Mouse (Mus musculus): ENCODE data around the gene Braf. TPM values are rescaled to one million over a fixed set of nuclear protein-coding genes. Genes with fewer than 3 reads are reported as not detected.
"Not testable (repeated sequence)": the region's sequence is repeated elsewhere in the genome, so short reads cannot be mapped to it uniquely, and the experiment has no call there.

The Braf gene
- total RNA-seq (2021): 100 to 1,000 TPM; 107 to 121 TPM

GRCm38 (mm10) chr6:39724866-39725711 lies at the start of gene Braf:
Gene Braf (minus strand): TSS chr6:39725463.
- DNase-seq (ENCODE audit: extremely low spot score in 1 of 2, low spot score in 1 of 2): peak; percentile 76 to 78

GRCm38 (mm10) chr6:39775029-39775428 lies 49.8 kb upstream of the Braf start:
- DNase-seq (ENCODE audit: extremely low spot score in 1 of 2, low spot score in 1 of 2): no peak

GRCm38 (mm10) chr6:39757229-39757628 lies 32.0 kb upstream of the Braf start:
- no peak for DNase-seq (ENCODE audit: extremely low spot score in 1 of 2, low spot score in 1 of 2)

GRCm38 (mm10) chr6:39749881-39750280 lies 24.6 kb upstream of the Braf start:
- no peak for DNase-seq (ENCODE audit: extremely low spot score in 1 of 2, low spot score in 1 of 2)

GRCm38 (mm10) chr6:39747094-39747493 lies 21.8 kb upstream of the Braf start:
- no peak for DNase-seq (ENCODE audit: extremely low spot score in 1 of 2, low spot score in 1 of 2)

GRCm38 (mm10) chr6:39745456-39745855 lies 20.2 kb upstream of the Braf start:
- DNase-seq (ENCODE audit: extremely low spot score in 1 of 2, low spot score in 1 of 2): no peak

GRCm38 (mm10) chr6:39739698-39740097 lies 14.4 kb upstream of the Braf start:
- DNase-seq (ENCODE audit: extremely low spot score in 1 of 2, low spot score in 1 of 2): not testable (repeated sequence)

- no peak for DNase-seq (ENCODE audit: extremely low spot score in 1 of 2, low spot score in 1 of 2)
Measured at GRCm38 (mm10) chr6:39728095-39728494, 2.8 kb upstream of the Braf start.

- DNase-seq (ENCODE audit: extremely low spot score in 1 of 2, low spot score in 1 of 2): no peak
Measured at GRCm38 (mm10) chr6:39726149-39726548, 886 bp upstream of the Braf start.

GRCm38 (mm10) chr6:39724542-39724865 lies 759 bp downstream of the Braf start:
- DNase-seq (ENCODE audit: extremely low spot score in 1 of 2, low spot score in 1 of 2): peak in 1 of 2 experiments; percentile 22

GRCm38 (mm10) chr6:39724071-39724470 lies 1.2 kb downstream of the Braf start:
- DNase-seq (ENCODE audit: extremely low spot score in 1 of 2, low spot score in 1 of 2): no peak

- no peak for DNase-seq (ENCODE audit: extremely low spot score in 1 of 2, low spot score in 1 of 2)
Measured at GRCm38 (mm10) chr6:39718567-39718966, 6.7 kb downstream of the Braf start.

GRCm38 (mm10) chr6:39717049-39717448 lies 8.2 kb downstream of the Braf start:
- no peak for DNase-seq (ENCODE audit: extremely low spot score in 1 of 2, low spot score in 1 of 2)

GRCm38 (mm10) chr6:39714341-39714740 lies 10.9 kb downstream of the Braf start:
- no peak for DNase-seq (ENCODE audit: extremely low spot score in 1 of 2, low spot score in 1 of 2)

GRCm38 (mm10) chr6:39713399-39713798 lies 11.9 kb downstream of the Braf start:
- DNase-seq (ENCODE audit: extremely low spot score in 1 of 2, low spot score in 1 of 2): no peak

GRCm38 (mm10) chr6:39705625-39706024 lies 19.6 kb downstream of the Braf start:
- DNase-seq (ENCODE audit: extremely low spot score in 1 of 2, low spot score in 1 of 2): no peak

- DNase-seq (ENCODE audit: extremely low spot score in 1 of 2, low spot score in 1 of 2): no peak
Measured at GRCm38 (mm10) chr6:39693126-39693525, 32.1 kb downstream of the Braf start.

- DNase-seq (ENCODE audit: extremely low spot score in 1 of 2, low spot score in 1 of 2): not testable (repeated sequence)
Measured at GRCm38 (mm10) chr6:39686839-39687238, 38.4 kb downstream of the Braf start.

GRCm38 (mm10) chr6:39681795-39682194 lies 43.5 kb downstream of the Braf start:
- no peak for DNase-seq (ENCODE audit: extremely low spot score in 1 of 2, low spot score in 1 of 2)

- no peak for DNase-seq (ENCODE audit: extremely low spot score in 1 of 2, low spot score in 1 of 2)
Measured at GRCm38 (mm10) chr6:39680524-39680923, 44.7 kb downstream of the Braf start.

GRCm38 (mm10) chr6:39678241-39678640 lies 47.0 kb downstream of the Braf start:
- DNase-seq (ENCODE audit: extremely low spot score in 1 of 2, low spot score in 1 of 2): no peak

- DNase-seq (ENCODE audit: extremely low spot score in 1 of 2, low spot score in 1 of 2): no peak
Measured at GRCm38 (mm10) chr6:39675081-39675480, 50.2 kb downstream of the Braf start.
